Mouse (Mus musculus): Measurements from ENCODE around the gene Ces1c. TPM values are rescaled to one million over a fixed set of nuclear protein-coding genes. Genes with fewer than 3 reads are reported as not detected.

Ces1c gene
- total RNA-seq, 2 experiments from 2014 or later: 103 to 217 TPM

Other genes with a start within 250 kb of the Ces1c start
- gene Capns2, start 229.9 kb downstream of the Ces1c start, total RNA-seq (2021): under 1 TPM in 1 of 2 experiments, not detected in 1; 0.39 TPM
- 10 to 100 TPM; 24.6 to 60.2 TPM for gene Slc6a2, start 171.2 kb downstream of the Ces1c start, total RNA-seq (2021)
- not detected for gene Ces1a, start 83.1 kb downstream of the Ces1c start, total RNA-seq (2021)
- gene Ces1b, start 51.3 kb downstream of the Ces1c start, total RNA-seq (2021): 10 to 100 TPM in 1 of 2 experiments, 1 to 10 TPM in 1; 6.1 to 13.3 TPM
- gene Ces1d, start 66.6 kb upstream of the Ces1c start, total RNA-seq (2021): 100 to 1,000 TPM; 450 to 494 TPM
- gene Ces1e, start 98.3 kb upstream of the Ces1c start, total RNA-seq (2021): 1 to 10 TPM; 2.0 to 4.0 TPM
- gene Ces1f, start 148.5 kb upstream of the Ces1c start, total RNA-seq (2021): 10 to 100 TPM; 13.8 to 19.0 TPM
- gene Ces1g, start 206.0 kb upstream of the Ces1c start, total RNA-seq (2021): 1 to 10 TPM; 4.0 to 8.0 TPM
- gene Ces1h, start 248.4 kb upstream of the Ces1c start, total RNA-seq (2021): not detected